Mouse (Mus musculus): ENCODE data around the gene Tmem254a.
"Not testable (repeated sequence)": the region's sequence is repeated elsewhere in the genome, so short reads cannot be mapped to it uniquely, and the experiment has no call there.

Gene Tmem254a

DNA sequence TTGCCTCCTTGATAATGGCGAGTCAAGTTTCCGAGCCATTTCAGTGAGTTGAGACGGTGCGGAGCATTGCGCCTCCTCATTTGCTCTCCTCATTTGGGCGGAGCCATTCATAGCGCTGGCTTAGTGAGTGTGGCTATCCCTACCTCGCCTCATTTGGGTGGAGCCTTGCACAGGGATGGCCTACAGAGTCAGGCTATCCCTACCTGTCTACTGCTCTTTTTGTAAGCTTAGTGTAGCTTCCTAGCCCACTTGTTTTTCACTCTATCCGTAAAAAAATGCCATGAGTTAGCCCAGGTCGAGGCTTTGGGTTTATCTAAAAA lies at the start of gene Tmem254a:
TSS of gene Tmem254a (minus strand) at position 111 of the 320 bp plus-strand sequence.
- DNase-seq: not testable (repeated sequence)

DNA sequence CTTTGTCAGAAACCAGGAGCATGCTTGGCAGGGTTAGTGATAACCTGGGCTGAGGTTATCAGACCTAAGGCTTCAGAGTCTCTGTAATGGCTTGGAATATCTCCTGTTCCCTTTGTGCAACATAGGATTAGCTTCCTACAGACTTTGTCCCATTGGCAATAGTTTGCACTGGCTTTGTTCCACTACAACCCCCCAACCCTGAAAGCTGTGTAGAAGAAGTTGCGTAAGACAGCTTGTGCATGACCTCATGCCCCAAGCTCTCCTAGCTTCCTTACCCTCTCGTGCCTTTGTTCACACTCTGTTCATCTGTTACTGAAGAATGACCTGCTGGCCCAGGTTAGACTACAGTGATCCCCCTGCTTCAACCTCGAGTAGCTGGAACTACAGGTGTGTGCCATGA lies 30.4 kb upstream of the Tmem254a start:
- not testable (repeated sequence) for DNase-seq

DNA sequence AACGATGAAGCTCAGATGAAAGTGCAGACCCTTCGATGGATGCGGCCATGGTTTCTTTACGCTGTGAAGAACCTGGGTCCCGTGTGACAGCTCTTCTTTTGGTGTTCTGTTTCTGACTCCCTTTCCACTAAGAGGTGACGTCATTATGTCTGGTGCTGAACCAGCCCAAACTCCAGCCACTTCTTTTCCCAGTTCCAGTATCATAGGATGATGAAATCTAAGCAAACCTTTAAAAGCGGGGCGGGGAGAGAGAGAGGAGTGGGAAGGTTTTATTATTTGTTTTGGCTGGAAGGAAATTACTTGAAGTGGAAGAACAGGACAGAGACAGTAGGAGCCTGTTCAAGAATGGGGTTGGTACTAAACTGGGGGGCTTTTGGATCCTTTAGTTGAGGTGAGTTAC lies 10.5 kb upstream of the Tmem254a start, which contains the start of gene Cphx1:
TSS of gene Cphx1 (plus strand) at position 301 of the 400 bp plus-strand sequence.
- DNase-seq: not testable (repeated sequence)

DNA sequence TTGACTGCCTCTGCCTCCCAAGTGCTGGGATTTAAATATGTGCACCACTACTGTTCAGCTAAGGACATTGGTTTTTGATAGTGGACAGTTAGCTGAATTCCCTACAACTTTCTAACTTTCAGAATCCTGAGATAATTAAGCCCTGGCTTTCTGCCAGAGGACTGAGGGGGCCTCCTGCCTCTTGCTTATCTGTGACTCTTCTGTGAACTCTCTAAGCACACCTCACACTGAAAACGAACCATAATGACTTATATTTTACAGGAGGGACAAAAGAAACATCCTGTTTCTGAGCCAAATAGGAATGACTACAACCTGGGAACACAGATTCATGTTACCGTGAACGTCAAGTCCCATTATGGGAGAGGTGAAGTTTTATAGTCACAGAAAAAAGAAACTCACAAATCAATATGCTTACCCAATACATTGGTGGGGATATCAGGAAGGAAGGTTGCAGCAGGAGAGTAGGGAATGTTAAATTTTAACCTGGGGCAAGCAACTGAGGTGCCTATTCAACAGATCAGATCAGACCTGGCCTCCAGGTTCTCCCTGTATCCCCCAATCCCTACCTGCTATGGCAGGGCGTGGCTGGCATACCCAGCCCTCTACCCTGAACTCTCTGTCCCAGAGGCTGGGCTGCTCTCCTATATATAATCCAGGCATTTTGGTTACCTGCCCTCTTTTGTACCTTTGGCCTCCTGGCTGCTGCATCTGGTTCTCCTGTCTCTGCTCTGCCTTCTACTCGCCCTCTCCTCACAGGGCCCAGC lies 9.6 kb upstream of the Tmem254a start:
- DNase-seq: not testable (repeated sequence)

DNA sequence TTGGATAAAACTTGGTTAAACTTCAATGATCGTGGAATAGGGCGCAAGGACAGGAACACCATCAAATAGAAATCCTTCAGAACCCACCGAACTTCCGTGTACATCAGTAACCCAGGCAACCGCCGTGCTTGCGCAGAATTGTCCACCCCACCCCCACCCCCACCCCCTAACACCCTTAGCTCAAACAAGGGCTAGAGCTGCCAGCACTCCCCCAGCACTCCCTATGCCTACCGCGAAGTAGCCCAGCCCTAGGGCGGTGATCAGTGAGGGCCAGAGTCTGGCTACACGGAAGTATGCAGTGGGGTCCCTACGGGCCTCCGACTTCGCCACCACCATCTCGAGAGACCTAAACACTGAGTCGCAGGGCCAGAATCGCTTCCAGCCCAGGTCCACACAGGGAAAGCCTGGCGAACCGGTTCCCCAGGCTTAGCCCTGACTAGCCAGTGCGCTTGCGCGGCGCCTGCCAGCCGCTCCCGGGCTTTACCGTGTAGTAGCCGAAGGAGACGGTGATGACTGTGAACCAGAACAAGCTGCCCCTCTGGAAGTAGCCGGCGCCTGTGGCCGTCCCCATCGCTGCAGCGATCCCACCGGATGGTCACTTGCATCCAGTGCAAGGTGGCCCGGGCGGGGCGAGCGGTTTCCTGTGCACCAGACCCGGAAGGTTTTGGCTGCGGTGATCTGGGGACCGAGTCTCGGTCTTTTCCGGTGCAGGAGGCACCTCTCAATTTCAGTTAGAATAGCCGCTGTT lies 484 bp downstream of the Tmem254a start:
- DNase-seq: not testable (repeated sequence)

DNA sequence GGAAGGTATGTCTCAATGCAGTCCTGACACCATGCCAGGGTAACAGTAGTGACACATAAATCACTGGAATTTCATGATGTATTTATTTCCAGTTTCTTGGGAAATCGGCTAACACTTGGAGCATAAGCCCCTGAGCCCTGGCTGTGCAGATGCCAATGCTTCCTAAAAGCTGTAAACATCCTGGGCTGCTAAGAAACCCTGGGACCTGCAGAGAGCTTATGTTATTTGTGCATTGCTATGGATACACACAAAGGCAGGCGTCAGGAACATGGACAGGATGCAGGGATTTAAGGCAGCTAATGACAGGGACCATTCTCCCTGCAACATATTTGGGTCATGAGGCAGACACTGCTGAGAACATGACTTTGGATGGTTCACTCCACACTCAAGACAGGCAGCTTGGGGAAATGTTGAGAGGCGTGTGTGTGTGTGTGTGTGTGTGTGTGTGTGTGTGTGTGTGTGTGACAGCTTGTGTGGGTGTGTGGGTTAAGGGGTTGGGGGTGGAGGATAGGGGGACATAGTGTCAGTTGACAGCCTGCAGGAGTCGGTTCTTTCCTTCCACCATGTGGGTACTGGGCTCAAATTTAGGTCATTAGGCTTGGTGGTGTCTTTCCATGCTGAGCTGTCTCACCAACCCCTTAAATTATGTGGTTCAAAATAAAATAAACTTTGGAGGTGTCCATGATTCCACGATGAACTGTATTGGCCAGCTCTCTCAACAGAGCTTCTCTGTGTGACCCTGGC lies 8.9 kb downstream of the Tmem254a start:
- DNase-seq: not testable (repeated sequence)

DNA sequence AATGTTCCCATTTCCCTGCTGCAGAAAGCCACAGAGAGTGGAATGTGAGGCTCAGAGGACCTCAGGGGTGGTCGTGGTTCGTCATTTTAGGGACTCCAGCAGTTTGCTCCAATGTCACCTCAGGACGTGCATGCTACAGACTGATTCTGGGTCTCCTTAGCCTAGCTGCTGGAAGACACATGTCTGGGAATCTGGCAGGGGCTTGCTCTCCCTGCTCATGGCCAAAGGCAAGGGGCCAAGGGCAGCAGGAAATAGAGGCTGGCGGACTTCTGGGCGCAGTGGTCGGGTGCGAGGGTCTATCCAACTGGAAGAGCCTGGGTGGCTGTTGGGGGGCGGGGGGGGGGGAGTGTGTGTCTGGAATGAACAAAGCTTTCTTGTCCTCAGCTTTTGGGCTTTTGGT lies 18.5 kb downstream of the Tmem254a start:
- not testable (repeated sequence) for DNase-seq

DNA sequence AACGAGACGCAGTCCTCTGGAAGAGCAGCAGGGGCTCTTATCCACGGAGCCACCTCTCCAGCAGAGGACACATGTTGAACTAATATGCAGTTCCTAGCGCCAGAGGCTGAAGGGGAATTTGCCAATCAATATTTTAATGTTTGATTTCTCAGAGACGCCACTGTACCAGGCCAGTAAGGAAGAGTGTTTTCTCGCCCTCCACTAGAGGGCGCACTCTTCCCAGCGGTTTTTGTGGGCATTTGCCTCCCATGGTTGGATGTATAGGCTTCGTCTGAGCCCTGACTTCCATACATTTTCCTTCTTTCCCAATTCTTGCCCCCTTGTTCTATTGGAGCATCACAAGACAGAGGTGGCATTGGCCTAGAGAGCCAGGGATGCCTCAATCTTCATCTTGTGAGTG lies 20.2 kb downstream of the Tmem254a start:
- DNase-seq: not testable (repeated sequence)

DNA sequence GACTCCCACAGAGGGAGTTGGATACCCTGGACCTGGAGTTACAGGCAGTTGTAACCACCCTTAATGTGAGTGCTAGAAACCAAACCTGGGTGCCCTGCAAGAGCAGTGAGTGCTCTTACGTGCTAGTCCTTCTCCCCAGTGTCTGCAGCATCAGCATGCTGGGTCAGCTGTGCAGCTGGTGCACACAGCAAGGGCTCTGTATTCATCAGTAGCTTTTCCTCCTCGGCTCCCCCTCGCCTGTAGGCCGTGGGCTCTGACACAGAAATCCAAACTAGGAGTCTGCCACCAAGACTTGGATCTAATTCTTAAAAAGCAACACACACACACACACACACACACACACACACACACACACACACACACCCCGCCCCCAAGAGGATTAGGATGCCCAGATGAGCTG lies 22.2 kb downstream of the Tmem254a start:
- DNase-seq: not testable (repeated sequence)

DNA sequence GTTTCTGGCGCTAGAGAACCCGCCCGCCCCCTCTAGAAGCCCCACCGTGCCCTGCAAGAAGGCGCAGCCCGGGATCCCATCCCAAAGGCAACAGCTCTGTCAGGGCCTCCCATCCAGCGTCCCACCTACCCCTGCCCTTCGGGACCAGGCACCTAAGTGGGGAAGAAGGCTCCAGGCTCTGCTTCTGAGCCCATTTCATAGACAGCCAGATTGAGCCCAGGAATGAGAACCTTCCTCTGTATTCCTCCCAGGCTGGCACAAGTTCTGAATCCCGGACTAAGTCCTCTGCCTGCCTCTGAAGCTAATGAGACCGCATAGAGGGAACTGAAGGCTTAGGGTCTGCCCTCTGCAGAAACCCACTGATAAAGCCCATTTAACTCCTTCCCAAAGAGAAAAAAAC lies 24.5 kb downstream of the Tmem254a start, which contains the start of gene Plac9a:
TSS of gene Plac9a (minus strand) at position 101 of the 400 bp plus-strand sequence.
- DNase-seq: not testable (repeated sequence)

DNA sequence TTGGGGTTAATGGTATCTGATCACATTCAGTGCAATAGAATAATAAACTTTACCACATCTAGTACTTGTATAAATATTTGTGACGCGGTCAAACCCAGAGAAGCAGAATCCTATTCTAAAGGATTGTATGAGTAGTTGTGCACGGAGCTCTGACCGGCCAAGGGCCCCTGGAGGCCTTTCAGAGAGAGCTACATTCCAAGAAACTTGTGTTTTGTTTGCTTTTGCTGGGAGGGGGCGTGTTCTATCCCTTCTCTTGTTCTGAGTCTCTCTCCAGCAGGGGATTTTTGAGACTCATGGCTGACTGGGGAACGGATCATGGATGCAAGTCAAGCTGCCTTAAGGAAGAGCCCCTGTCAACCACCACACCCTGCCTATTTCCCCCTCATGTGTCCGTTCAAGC lies 31.8 kb downstream of the Tmem254a start:
- DNase-seq: not testable (repeated sequence)

DNA sequence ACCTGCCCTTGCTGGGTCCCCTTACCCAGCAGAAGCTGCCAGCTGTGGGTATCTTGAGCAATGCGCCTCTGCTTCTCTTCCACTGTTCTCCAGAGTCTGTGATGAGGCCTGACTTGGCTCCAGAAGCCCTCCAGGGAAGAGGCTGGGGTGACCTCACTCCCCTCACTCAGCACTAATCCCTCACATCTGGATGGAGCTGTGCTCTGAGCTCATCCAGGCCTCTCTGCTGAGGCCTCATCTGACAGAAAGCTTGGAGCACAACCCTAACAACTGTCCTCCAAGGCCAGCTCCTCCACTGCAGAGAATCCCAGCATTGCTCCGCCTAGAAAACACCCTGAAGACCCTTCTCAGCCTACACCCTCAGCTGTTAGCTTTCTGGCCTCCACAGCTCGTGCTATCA lies 32.9 kb downstream of the Tmem254a start:
- DNase-seq: not testable (repeated sequence)

DNA sequence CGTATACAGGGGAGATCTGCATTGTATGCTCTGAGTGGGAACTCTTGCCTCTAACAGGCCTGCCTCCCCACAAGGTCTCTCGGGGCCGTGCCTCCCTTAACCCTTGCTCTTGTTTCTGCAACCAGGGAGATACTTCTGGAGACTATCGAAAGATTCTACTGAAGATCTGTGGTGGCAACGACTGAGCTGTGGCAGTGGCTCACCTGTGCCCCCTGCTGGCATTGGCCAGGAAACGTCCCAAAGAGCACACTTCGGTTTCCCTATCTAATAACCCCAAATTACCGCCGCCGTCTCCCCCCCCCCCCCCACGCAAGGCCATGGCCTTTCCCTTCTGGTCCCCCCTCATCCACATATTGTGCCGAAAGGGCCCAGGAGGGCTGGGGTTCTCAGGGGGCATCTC lies 41.6 kb downstream of the Tmem254a start:
- DNase-seq: not testable (repeated sequence)

DNA sequence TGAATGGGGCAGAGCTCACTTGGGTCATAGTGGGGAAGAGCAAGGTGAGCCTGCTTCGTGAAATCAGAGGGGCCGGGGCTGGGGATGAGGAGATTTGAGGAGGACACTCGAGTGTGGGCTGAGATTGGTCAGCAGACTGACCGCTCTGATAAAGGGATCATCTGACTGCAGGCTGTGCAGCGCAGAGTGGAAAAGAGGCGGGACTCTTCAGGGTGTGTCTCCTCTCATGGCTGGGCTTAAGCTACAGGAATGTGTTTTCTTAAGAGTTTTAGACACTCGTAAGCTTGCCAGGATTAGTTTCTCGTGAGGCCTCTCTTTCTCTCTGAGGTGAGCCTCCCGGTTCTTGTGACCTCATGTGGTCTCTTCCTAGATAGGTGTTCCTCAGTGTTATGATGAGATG lies 45.7 kb downstream of the Tmem254a start:
- not testable (repeated sequence) for DNase-seq

DNA sequence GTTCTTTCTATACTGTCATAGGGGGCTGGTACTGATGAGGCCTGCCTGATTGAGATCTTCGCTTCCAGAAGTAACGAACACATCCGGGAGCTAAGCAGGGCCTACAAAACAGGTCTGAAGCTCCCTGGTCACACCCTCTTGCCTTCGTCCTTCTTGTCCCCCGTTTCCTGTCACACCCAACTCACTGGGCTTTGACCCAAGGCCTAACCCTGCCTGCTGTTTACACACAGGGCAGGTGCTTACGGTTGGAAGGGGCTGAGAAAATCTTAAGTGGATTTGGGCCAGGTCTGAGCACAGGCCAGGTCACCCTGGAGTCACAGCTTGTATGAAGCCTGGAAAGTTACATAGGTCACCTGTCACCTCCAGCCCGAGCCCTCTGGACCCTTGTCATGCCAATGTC lies 50.8 kb downstream of the Tmem254a start:
- DNase-seq: not testable (repeated sequence)
